ENCODE assay signal across 10 mouse cellular contexts in the genomic region with DNA sequence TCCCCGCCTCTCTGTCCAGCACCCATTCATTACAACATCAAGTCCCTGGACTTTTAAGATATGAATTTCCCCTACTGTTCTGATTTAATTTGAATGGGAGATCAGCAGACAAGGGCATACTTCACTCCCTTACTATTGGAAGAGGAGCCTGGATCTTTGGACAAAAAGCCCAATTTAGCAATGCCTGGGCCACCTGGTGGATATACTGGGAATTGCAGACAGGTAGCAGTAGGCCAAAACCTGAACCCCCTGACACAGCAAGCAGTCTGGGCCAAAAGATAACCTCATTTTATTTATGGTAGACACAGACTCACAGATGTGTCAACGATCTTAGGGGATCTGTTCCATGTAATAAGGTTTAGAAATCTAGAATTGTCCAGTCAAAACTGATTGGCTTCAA. TPM values are rescaled to one million over a fixed set of nuclear protein-coding genes. Genes with fewer than 3 reads are reported as not detected.
DNase-seq lines count a peak whose midpoint lies in the region; ATAC-seq lines count a peak whose summit lies in the region.
"Had no signal": no experiment of that assay in that cellular context is flagged by ENCODE, and none has a peak within 500 bp of the region (broad histone marks: within the 10 kb centered on the region; RNA-seq: fewer than 3 reads in every experiment).

No protein-coding gene starts in this region.

- H3K27ac ChIP-seq in liver, embryonic 11.5 days (ENCODE audit: low read depth, low read length), result no peak overlapping the region
- H3K27ac ChIP-seq: neural tube, embryonic 12.5 days had no signal

- no peak overlapping the region for H3K9ac ChIP-seq in liver, embryonic 11.5 days (ENCODE audit: low read depth, low read length)
- H3K9ac ChIP-seq: neural tube, embryonic 12.5 days had no signal

- ATAC-seq in liver, embryonic 11.5 days (replicated peaks; ENCODE audit: low FRiP score), result no peak

- H3K27me3 ChIP-seq in liver, embryonic 11.5 days (replicated peaks; ENCODE audit: control insufficient read depth, insufficient read depth, low read length), result no peaks in the 10 kb centered on the region
- H3K27me3 ChIP-seq: neural tube, embryonic 12.5 days had no signal

- WGBS in liver, embryonic 11.5 days, result 60% methylated on average over 2 of the region's 2 CpGs

- peak; percentile 57 to 90 for DNase-seq in adrenal gland, adult (ENCODE audit: inconsistent age in 2 of 2, low spot score in 1 of 2)
- DNase-seq in adrenal gland, adult 8-10 months, result no peak
- peak; percentile 50 for DNase-seq in liver
- DNase-seq in liver, embryonic 11.5 days (ENCODE audit: low spot score), result no peak
- DNase-seq in adipocyte (ENCODE audit: low spot score), result peak; percentile 46
- DNase-seq in embryo, embryonic 11 days, result peak; percentile 67
- peak; percentile 71 to 78 for DNase-seq in layer of hippocampus, postnatal 10 days (ENCODE audit: low spot score in 2 of 2)
- DNase-seq in naive thymus-derived CD4-positive, alpha-beta T cell, adult 2 months (ENCODE audit: low read depth), result peak; percentile 57

- H3K9me3 ChIP-seq in liver, embryonic 11.5 days (ENCODE audit: control insufficient read depth, low read length), result no peaks in the 10 kb centered on the region
- H3K9me3 ChIP-seq: neural tube, embryonic 12.5 days had no signal

- no peaks in the 10 kb centered on the region for H3K36me3 ChIP-seq in liver, embryonic 11.5 days (ENCODE audit: control insufficient read depth, insufficient read depth, low read length)
- H3K36me3 ChIP-seq: neural tube, embryonic 12.5 days had no signal

- H3K4me1 ChIP-seq in liver, embryonic 11.5 days (replicated peaks; ENCODE audit: control insufficient read depth, insufficient read depth, low read length), result no peaks in the 10 kb centered on the region
- H3K4me1 ChIP-seq: neural tube, embryonic 12.5 days had no signal

- H3K4me2 ChIP-seq in liver, embryonic 11.5 days, result no peak overlapping the region
- H3K4me2 ChIP-seq: neural tube, embryonic 12.5 days had no signal

- no peak overlapping the region for H3K4me3 ChIP-seq in liver, embryonic 11.5 days (ENCODE audit: low read depth, low read length)
- H3K4me3 ChIP-seq: neural tube, embryonic 12.5 days had no signal

RNA-seq across cellular contexts. Expression of gene Fam181a, which starts 9.1 kb away (rescaled TPM):
- not detected for total RNA-seq in adrenal gland, adult 8-10 months (2022)
- polyA plus RNA-seq in liver, embryonic 11.5 days (2014; fragmentation: Nextera tagmentation; extraction: Ambion mirVana), result not detected in 2 replicates
- total RNA-seq in layer of hippocampus, postnatal 10 days (2021), result 1 to 10 TPM; 3.4 to 4.1 TPM
- polyA plus RNA-seq: heart, embryonic 16.5 days had no signal

RNA-seq across cellular contexts. Expression of gene Asb2, which starts 54.2 kb away (rescaled TPM):
- 1 to 10 TPM in 1 of 4 experiments, under 1 TPM in 3; 0.74 to 1.5 (median 0.83) TPM for total RNA-seq in adrenal gland, adult 8-10 months (2022)
- polyA plus RNA-seq in liver, embryonic 11.5 days (2014; fragmentation: Nextera tagmentation; extraction: Ambion mirVana), result 1.2 and 2.8 TPM in 2 replicates
- 1 to 10 TPM; 1.8 to 2.6 TPM for total RNA-seq in layer of hippocampus, postnatal 10 days (2021)

RNA-seq across cellular contexts. Expression of gene Prima1, which starts 59.7 kb away (rescaled TPM):
- total RNA-seq in adrenal gland, adult 8-10 months (2022), result 1 to 10 TPM; 1.9 to 3.9 (median 2.5) TPM
- 0.32 TPM in 1 of 2 replicates, not detected in the other for polyA plus RNA-seq in liver, embryonic 11.5 days (2014; fragmentation: Nextera tagmentation; extraction: Ambion mirVana)
- total RNA-seq in layer of hippocampus, postnatal 10 days (2021), result 1 to 10 TPM; 1.0 to 1.9 TPM

Comparison
In these comparisons a context has a peak if more than half of its experiments do, and no peak if none do; other contexts are left out.
1. DNase-seq: peak in adrenal gland, adult (2 of 2), liver (single experiment), adipocyte (single experiment), embryo, embryonic 11 days (single experiment), layer of hippocampus, postnatal 10 days (2 of 2) and naive thymus-derived CD4-positive, alpha-beta T cell, adult 2 months (single experiment); none in adrenal gland, adult 8-10 months (single experiment) and liver, embryonic 11.5 days (single experiment).
2. RNA of gene Fam181a, which starts 9.1 kb away (total RNA-seq): 3.4 to 4.1 TPM in layer of hippocampus, postnatal 10 days; not detected in adrenal gland, adult 8-10 months; every median in the first group is over 4 times any median in the second.